In genomic region chr1:62951067-62951809, GRCm38 (mm10) we compare ENCODE assay signal across 8 mouse cellular contexts.
A peak's percentile ranks its signal among the peaks of the same experiment; 100 is the strongest.
DNase-seq lines count a peak whose midpoint lies in the region; ATAC-seq lines count a peak whose summit lies in the region.

No protein-coding gene starts in this region.

- no peak overlapping the region for H3K4me2 ChIP-seq in intestine, embryonic 15.5 days (replicated peaks)

- no peaks in the 10 kb centered on the region for H3K36me3 ChIP-seq in intestine, embryonic 15.5 days

- H3K27ac ChIP-seq in intestine, embryonic 15.5 days: peak overlapping the region; percentile 18; the same call in 1 of the 2 replicates

- no peaks in the 10 kb centered on the region for H3K27me3 ChIP-seq in intestine, embryonic 15.5 days (replicated peaks)

- DNase-seq in adrenal gland, adult (ENCODE audit: inconsistent age in 2 of 2, low spot score in 1 of 2): peak; percentile 21 to 63
- no peak for DNase-seq in adrenal gland, adult 8-10 months
- DNase-seq in retina, adult 2 months (ENCODE audit: low read depth, low spot score): peak; percentile 13
- DNase-seq in retina, embryonic 14.5 days (ENCODE audit: low spot score): no peak
- DNase-seq in thymus, postnatal 0 days (ENCODE audit: low spot score): no peak
- DNase-seq in retina, postnatal 1 day: no peak

- peaks cover 7% of the 10 kb centered on the region; the same call in 1 of the 2 replicates for H3K4me1 ChIP-seq in intestine, embryonic 15.5 days (replicated peaks)

- H3K4me3 ChIP-seq in intestine, embryonic 15.5 days (replicated peaks): no peak overlapping the region

- 48% methylated on average over 7 of the region's 7 CpGs for WGBS in intestine, embryonic 15.5 days

- no peak overlapping the region for H3K9ac ChIP-seq in intestine, embryonic 15.5 days

- no peaks in the 10 kb centered on the region for H3K9me3 ChIP-seq in intestine, embryonic 15.5 days

- peak; percentile 55; the same call in 1 of the 2 replicates for ATAC-seq in intestine, embryonic 15.5 days
- ATAC-seq in frontal cortex, adult (ENCODE audit: low TSS enrichment): no peak

Comparison
In these comparisons a context has a peak if more than half of its experiments do, and no peak if none do; other contexts are left out.
1. DNase-seq: peak in adrenal gland, adult (2 of 2) and retina, adult 2 months (single experiment); none in adrenal gland, adult 8-10 months (single experiment), retina, embryonic 14.5 days (single experiment), thymus, postnatal 0 days (single experiment) and retina, postnatal 1 day (single experiment).